Mouse (Mus musculus) gastrocnemius, postnatal 10 days (tissue): Measurements from ENCODE around the gene Rassf2. TPM values are rescaled to one million over a fixed set of nuclear protein-coding genes. Genes with fewer than 3 reads are reported as not detected.
A peak's percentile ranks its signal among the peaks of the same experiment; 100 is the strongest.

ENCODE experiments used
- DNase-seq: peaks from one replicate; pipeline ENCODE4 v3.0.0; 2021; ENCODE audit warnings: mixed read lengths
- total RNA-seq, 2 experiments: library from RNA; stranded (reverse); gene quantifications; 2 replicates each; pipeline ENCODE4 v1.2.3; 2021

Rassf2 gene
- total RNA-seq, 2 experiments from 2014 or later = 16.1 to 22.0 TPM

DNA sequence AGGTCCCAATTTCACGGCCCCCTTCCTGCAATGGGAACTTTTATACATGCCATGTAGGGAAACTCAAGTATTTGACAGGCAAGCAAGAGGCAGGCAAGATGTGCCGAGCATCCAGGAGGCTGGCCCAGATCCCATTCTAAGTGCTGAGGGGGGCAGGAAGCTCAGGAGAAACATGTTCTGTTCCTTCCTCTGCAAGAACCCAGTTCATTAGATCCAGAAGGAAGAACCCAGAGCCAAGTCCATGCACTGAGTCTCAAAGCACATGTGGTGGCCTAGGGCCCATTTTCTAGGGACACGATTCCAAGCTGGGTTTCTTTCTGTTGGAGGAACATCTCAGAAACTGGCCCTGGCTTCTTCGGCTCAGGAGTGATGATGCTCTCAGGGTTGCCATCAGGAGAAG is 24.6 kb downstream of the Rassf2 start:
- no peak for DNase-seq

DNA sequence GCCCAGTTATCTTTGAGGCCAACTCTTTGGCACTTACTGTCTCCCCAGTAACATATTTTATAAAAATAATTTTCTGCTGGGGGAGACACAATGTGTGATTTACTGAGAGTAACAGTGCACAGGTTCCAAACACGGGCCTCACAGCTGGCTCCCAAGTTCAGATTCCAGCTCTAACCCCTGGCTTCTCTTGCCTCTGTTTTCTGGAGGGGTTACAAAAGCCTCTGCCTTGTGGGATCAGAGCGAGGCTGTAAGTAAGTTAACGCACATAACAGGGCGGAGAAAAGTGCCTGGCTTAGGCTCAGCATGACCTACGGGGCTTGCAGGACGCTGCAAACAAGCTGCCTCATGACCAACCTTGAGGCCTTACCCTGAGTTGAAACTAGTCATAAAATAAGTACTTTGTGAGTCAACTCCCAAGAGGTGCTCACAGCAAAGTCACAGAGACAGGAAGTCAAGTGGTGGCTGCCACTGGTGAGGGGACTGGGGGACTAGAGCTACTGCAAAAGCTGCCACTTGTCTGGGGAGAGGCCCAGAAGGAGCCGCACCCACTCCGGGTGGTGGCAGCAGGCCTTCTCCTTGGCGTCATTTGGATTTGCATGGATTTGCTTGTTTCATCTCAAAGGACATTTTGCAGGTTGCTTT is 25.4 kb downstream of the Rassf2 start:
- DNase-seq = no peak

DNA sequence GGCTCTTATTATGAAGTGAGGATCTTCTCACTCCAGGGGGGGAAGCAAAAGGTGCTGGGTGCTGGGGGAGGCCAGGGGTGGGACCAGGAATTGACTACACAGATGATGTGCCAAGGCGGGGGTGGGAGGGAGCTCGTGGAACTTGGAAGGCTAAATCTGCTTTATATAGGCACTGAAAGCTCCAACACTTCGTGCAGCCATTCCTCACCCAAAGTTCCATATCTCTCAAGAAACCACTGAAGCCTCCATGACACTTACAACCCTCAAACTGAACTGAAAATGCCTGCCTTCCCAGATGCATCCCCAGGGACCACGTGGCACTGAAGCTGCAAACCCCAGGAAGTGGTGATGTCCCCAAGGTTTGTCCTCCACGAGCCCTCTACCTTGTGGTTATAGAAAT is 26.1 kb downstream of the Rassf2 start:
- no peak for DNase-seq

DNA sequence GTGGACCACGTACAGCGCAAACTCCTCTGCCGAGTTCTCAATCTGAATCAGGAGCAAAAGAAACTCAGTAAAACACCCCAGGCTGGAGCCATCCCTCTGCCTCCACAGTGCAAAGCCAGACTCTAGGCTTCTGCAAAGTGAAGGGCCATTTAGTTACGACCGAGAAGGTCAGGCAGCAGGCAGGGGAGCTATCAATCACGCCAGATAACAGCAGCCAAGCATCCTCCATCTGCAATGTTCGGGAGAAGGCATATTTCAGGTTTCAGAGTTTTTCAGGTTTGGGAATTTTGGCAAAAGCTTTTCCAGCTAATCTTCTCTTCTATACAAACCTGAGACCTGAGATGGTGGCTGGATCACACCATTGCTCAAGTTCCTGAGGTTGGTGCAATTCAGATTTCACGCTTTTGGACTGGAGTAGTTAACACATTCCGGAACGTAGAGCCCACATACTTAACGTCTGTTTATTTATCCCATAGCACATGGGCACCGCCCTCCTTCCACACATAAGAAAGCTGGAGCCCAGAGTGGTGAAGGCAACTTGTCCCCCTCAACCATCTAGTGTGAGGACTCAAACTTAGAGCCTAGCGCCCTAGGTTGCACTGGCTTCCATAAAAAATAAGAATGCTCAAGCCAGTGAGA is 28.2 kb downstream of the Rassf2 start:
- DNase-seq = no peak

DNA sequence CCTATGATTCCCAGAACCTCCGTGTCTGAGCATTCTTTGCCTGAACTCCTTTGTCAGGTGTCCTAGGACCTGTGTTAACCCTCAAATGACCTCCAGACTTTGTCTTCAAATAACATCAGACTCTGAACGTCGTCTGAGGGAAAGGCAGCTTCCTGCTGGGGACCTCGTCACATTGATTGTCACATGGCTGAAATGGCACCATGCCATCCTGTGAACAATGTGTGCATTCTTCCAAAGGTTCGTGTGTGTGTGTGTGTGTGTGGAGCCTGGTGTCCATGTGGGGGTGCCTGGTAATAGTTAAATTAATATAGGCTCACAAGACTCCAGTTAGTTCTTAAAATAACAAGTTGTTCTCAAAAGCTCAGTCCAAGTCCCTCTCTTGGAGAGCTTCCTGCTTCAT is 32.7 kb downstream of the Rassf2 start:
- DNase-seq = no peak

DNA sequence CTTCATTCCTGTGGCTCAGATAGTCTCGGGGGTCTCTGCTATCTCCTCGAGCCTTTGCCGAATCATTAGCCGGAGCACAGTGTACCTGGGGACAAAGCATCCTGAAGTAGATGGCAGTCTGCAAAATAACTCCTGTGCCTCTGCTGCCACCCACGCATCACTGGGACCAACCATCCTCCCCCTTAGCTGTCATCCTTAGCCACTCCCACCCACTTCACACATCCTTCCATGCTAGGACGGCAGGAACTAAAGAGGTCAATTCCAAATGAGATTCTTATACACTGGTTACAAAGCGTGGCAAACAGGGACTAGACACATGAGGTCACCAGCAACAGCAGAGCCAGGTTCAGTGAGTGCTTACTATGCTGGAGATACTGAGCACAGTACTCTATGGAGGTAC is 33.7 kb downstream of the Rassf2 start:
- DNase-seq = no peak

DNA sequence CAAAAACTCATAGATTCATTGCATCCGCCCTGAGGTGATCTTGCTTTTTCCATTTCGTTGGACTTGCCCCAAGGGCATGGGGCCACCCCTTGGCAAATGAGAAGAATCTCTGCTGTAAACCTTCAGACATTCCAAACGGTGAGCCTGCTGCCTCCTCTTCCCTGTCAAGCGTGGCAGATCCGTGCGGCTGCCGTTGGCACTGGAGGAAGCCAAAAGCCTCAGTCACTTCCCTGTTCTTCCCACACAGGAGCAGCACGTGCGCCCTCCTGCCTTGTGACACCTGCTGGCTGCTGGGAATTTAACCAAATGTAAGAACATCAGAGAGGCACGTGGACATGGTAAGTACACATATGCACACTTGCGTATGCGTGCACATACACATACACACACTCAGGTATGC is 34.3 kb downstream of the Rassf2 start:
- no peak for DNase-seq

DNA sequence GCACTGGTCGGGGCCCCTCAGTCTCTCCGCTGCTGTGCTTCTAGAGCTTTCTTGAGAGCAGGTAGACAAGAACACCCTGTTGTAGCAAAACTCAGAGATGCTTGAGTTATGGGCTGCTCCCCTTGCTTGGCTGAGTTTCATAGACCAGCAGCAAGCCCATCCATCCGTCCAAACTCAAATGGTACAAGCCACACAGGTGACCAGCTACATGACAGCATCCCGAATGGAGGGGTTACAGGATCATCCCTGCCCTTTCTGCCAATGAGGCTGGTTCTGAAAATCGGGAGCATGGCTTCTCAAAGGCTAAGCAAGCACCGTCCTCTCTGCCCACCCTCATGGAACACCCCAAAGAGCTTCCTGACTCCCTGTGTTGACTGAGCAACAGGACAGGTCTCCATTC is 35.1 kb downstream of the Rassf2 start:
- DNase-seq = no peak

DNA sequence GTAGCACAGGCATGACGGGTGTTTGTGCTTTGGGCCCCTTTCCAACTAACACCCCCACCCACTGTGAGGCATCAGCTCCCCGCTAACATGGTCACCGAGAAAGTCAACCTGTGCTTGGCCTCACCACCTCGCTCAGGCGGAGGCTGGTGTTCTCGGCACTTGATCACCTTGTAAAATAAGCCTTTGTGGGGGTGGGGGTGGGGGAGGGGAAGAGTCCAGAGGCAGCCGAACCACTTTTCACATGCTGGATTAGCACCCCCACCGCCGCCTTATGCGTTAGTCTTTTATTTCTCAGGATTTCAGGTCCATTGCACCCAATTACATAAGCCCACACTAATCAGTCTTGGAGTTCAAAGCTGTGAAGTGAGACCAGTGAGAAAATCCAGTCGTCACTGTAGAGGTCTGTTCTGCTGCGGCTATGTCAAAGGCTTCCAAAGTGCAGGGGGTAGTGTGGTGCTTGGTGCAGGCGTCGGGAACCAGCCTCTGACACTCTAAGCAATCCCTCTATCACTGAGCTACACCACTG is 36.4 kb downstream of the Rassf2 start:
- no peak for DNase-seq

DNA sequence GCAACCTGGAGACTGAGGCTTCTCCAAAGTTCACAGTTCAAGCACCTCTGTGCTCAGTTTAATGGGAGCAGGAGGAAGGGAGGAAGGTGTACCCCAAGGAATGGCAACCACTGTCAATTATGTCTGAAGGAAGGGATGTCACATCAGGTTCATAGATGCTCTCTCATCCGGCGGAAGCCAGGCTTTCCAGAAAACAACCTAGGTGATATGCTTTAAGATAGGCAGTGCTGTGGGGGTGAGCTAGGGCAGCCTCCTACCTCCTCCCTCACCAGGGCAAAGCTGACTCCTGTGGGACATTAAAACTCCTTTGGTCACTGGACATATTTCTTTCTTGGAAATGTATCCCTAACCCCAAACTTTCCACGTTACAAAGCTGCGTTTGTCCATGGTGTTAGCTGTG is 36.9 kb downstream of the Rassf2 start:
- no peak for DNase-seq

DNA sequence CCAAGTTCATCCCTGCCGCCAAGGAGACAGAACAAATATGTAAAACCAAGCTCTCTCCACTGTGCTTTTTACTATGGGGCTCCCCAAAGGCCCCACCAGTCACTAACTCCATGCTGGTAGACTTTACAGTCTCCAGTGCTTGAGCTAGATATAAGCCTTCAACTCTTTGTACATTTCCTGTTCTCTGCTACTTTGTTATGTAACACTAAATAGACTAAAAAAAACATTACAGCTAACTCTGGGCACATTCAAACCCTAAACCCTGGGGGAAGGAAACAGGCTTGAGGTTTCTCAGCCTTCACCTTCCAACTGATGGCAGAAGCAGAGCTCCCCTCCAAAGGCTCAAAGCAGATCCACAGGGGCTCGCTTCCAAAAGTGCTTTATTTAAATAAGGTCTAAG is 37.6 kb downstream of the Rassf2 start:
- no peak for DNase-seq

DNA sequence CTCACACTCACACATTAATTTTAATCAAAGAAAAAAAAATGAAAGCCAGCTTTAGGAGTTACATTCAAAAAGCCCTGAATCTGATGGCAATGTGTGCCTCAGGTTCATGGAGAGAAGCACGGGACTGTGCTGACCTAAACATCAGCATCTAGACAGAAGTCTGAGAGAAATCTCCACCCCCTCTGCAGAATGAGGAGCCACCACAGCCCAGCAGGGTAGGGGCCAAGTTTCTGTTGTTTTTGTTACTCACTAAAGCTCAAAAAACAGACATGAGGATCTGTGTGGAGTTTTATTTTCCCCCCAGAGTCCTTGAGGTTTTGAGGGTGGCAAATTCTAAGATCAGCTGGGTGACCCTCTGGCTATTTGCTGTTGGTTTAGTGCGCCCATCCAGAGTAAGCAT is 41.5 kb downstream of the Rassf2 start:
- no peak for DNase-seq

DNA sequence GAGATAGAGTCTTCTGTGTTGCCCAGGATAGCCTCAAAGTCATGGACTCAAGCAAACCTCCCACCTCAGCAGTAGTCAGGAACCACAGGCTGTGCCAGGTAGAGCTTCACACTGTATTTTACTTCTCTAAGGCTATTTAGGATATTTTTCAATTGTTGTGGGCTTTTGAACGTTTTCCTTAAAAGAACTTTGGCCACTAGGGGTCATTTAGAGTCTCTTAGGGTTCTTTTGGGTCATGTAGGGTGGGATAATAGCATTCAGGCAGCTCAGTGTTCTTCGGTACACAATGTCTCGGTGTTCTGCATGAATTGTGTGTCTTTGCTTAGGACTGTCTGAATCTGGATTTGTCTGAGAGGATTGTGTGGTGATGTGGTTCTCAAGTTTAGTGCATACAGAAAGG is 42.1 kb downstream of the Rassf2 start:
- no peak for DNase-seq

DNA sequence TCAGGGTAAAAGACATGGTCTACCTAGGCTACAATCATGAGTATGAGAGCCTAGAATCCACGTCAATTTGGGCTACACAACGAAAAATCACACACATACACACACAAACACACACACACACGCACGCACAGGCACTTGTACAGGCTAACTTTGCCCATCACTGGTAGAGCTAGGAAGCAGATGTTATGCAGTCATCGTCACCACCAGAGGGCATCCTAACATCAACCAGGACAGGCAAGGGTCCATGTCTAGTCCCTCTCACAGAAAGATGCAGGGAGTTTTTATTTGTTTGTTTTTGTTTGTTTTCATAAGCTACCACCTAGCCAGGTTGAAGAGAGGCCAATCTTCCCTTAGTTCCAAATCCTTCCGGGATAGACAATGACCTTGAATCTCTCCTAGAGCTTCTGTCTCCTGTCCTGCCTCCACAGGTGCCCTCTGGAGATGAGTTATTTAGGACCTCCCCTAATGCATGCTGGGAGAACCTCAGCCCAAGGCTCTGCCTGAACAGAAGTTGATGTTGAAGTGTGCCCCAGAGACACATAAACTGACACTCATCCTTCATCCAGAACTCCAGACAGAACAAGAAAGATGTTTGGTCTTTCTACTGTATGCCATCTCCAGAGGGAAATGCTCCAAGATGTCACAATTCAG is 47.4 kb downstream of the Rassf2 start:
- peak; percentile 51 for DNase-seq

DNA sequence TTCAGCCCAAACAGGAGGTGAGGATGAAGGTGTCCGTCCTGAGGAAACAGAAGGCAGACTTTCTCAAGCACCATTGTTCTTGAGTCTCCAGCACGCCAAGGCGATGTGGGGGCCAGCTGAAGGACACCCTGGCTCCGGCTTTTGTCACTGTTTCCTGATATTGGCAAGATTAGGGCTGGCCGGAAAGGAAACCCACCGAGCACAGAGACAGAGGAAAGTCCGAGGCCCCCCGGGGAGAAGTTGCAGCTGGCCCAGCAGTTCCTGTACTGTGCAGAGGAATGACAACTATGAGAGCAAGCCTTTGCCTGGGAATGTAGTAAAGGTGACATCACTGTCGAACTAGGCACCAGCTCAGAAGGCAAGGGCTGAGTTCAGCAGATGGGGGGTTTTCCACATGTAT is 49.2 kb downstream of the Rassf2 start:
- DNase-seq = peak; percentile 32

DNA sequence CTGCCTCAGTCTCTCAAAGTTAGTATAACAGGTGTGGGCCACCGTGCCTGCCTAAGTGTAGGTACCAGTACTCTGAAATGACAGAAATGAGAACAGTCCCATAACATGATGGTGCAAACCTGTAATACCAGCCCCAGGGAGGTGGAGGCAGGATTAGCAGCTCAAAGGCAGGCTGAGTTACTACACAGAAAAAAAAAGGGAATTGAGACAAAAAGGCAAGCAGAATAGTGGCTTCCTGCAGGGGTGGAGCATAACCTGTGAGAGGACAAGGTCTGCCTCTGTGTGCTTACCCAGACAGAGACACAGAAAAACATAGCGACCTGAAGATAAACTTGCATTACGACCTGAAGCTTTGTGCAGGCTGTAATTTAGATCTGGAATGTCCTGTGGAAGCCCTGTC is 53.4 kb downstream of the Rassf2 start:
- DNase-seq = no peak

DNA sequence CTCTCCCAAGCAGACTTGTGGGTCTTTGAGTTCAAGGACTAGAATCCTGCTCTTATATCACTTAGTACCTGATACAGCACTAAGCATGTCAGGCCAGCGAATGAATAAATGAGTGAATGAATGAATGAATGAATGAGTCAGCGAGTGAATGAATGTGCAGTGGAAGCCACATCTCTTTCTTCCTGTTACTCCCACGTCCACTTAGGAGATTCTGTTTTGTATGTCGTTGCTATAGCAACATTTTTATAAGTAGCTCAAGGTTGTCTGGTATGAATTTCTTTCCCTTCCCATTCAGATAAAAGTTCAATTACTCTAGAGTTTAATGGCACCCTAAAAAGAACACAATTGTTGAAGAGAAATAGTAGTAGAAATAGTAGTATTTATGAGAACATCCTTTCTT is 59.0 kb downstream of the Rassf2 start:
- no peak for DNase-seq

DNA sequence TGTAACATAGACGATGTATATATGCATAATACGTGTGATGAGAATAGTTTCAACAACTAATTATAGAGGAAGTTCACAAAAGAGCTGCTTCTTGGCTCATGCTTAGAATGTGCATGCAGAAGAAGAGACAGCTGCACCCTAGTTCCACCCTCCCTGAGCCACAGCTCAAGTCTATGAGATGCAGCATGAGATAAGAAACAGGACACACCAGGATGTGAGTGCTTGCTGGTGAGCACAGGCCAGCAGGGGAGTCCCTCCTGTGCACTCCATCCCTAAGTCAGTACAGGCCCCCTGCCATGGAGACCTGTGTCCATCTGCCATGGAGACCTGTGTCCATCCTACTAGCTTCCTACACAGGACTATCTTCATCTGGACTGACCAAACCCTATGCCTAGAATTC is 59.5 kb downstream of the Rassf2 start:
- no peak for DNase-seq

DNA sequence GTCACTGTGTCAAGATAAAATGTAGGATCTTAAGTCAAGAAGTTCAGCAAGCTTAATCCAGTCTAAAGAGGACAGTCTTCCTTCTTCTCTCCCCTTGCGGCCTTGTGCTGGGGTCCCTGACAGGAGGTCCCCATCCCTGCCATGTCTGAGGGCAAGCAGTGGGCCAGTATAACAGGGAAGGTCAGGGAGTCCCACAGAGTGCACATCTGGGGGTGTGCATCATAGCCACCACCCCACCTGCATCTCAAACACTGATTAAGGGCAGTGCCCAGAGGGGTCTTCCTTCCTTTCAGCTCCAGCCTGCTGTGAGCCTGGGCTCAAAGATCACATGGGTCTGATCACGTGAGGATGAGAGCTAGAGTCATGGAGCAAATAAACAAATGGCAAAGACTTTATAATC is 68.4 kb downstream of the Rassf2 start:
- DNase-seq = no peak

DNA sequence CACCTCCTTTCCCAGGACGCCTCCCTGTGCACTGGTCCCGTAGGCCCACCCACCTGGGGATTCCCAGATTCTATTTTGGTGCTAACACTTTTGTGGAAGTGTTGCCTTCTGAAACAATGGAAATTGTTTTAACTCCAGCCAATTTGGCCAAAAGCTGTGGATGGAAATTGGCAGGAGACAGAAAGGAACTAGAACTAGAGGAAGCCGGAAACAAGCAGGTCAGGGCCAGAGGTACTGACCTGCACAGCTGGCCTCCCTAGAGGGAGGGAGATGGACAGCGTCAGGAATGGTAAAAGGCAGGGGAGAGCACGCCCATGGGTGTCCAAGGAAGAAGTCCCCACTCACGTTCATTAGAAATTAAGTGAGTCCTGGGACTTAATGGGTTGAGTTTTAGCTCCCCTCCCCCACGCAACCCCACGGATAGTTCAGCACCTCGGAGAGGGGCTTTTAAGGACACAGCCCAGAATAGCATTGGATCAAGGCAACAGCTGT is 72.3 kb downstream of the Rassf2 start:
- no peak for DNase-seq

DNA sequence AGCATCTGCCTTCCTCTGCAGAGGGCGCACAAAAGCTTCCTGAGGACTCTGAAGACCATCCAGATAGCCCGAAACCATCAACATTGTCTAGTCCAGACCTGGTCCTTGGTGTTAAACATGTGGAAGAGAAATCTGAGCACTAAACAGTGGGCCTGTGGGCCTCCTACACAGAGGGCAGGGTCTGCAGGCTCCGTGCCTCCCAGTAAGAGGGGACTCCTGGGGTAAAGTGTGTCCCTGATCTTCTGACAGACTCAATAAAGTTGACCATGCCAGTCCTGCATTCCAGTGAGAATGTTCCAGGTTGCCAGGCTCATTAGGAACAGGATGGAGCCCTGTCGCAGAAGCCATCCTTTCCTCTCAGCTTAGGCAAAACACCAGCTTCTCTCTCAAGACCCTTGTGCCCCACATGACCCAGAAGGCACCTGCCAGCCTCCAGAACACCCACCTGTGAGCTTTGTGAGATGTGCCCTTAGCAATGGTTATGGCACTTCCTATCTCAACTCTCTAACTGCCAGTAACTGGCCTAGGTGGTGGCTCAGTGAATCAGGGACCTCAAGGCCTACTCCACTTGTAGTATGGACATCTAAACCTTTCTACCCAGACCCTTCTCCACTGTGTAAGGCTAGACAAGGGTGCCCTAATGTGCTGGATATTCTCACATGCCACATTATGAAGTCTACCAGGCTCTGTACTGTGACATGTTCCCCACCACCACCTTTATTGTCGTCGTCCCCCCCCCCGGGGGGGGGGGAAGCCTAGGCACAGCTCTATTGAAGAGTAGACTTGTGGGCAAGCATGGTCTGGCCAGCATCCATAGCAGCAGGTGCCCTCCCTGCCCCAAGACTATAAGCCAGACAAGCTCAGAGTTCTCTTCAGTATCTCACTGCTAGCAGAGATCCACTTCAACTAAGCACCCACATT is 73.5 kb downstream of the Rassf2 start:
- DNase-seq = no peak

DNA sequence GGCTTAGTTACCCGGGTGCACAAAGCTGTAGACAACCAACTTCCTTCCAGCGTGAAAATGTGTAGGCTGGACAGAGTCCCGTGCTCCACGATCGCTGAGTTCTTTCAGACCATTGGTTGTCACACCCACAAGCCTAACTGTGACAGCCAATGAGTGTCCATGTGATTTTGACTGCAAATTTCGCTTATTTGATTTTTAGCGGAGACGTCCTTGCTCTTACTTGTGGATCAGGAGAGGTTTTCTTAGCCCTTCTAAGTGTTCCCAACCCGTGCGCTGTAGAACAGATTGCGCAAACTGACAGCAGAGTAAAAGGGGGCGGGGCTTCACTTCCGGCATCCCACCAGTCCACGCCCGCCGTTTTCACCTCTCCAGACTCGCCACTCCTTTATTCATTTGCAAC is 74.8 kb downstream of the Rassf2 start:
- DNase-seq = peak; percentile 24

DNA sequence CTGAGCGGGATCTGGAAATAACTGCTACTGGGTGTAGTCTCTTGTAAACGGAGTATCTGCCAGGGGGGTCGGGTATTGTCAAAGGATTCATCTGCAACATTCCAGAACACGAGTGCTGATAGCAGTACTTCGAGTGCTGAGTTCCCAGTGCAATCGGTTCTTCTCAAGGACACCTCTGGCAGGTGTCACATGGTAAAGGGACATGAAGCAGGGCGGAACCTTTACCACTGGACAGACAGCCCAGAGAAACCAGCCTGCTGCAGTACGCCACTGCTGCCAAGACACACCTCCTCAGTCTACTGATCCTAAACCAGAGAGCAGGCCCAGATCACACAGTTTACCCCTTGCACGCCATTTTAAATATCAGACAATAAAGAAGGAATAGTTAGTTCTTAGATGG is 75.2 kb downstream of the Rassf2 start:
- no peak for DNase-seq
